Mouse (Mus musculus): ENCODE measurements around the gene Agpat3.

DNA sequence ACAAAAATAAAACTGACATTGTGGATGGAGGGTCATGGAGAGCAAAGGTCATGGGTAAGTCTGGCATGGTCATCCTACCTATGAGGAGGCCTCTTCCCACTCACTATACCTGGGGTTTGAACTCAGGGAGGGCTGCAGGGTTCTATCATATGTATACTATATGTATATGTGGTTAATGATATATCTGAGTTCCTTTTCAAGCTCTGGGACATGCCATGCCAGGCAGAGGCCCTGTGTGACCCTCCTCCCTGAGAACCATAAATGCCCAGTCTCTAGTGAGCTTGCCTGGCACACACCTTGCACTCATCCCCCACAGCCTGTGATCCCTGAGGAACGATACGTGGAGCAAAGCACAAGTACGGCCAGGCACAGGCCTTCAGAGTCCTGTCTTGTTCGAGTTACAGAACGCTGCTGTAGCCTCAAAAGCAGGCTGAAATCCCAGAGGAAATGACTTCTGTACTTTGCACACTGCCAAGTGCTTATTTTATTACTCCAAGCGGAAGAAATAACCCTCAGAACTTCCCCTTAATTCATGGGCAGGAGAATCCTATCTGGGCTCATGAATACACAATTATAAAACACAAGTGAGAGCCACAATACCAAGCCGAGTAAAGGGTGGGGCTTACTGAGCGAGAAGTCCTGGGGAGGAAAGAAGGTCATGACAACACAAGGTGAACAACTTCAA lies 124.3 kb downstream of the Agpat3 start:
- no peak for TF ChIP-seq CTCF (IDR thresholded peaks at IDR 0.05; ENCODE audit: control insufficient read depth, insufficient read depth, low read length)
- TF ChIP-seq POLR2A (IDR thresholded peaks at IDR 0.05; ENCODE audit: borderline replicate concordance, control insufficient read depth, low read depth, low read length), result no peak
